Mouse (Mus musculus) C2C12 (cell line): Measurements from ENCODE around the gene Ehd1.

Experiments
- CTCF ChIP-seq: IDR thresholded peaks from one replicate; pipeline ENCODE4 v1.5.1; 2011; ENCODE audit not compliant: control insufficient read depth, insufficient read depth, insufficient read length
- MYOD1 ChIP-seq: IDR thresholded peaks from one replicate; pipeline ENCODE4 v1.6.1; 2011; ENCODE audit warnings: low read depth; ENCODE audit not compliant: control insufficient read depth, insufficient read length
- MYOG ChIP-seq: IDR thresholded peaks from one replicate; pipeline ENCODE4 v1.6.1; 2011; ENCODE audit not compliant: control insufficient read depth, insufficient read length; ENCODE audit errors: extremely low read depth
- USF1 ChIP-seq: IDR thresholded peaks from one replicate; pipeline ENCODE4 v1.6.1; 2011; ENCODE audit warnings: low read depth, mild to moderate bottlenecking, control low read depth, moderate library complexity

DNA sequence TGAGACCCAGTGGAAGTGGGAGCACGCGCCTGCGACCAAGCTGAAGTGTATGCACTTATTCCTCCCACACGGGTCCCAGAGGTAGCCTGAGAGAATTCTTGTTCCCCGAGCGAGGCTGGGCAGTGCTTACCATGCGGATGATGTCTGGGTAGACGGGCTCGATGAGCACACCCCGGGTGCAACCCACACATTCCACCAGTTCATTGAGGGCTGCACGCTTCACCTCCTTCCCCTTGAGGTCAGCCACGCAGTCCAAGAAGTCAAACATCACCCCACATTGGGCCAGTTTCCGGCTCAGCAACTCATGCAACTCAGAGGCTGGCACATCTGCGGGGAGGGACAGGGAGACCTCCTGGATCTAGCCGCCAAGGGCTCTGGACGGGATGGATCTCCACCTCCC is 42.9 kb upstream of the Ehd1 start:
- TF ChIP-seq CTCF (no peak), USF1 (no peak), MYOG (no peak), MYOD1 (no peak)
